Mouse (Mus musculus) cortical plate, adult 2 months (tissue): ENCODE results near the gene Gnb1.

Experiments used
- CTCF ChIP-seq: fragments of 200-500 bp; IDR thresholded peaks from 2 replicates; pipeline ENCODE4 v1.5.1; 2011; ENCODE audit warnings: mild to moderate bottlenecking, control low read depth, low read length; ENCODE audit not compliant: insufficient read depth; ENCODE audit errors: extremely low read depth
- POLR2A ChIP-seq: fragments of 200-500 bp; IDR thresholded peaks from 2 replicates; pipeline ENCODE4 v1.6.1; 2011; ENCODE audit warnings: mild to moderate bottlenecking, low read length, control low read depth; ENCODE audit not compliant: insufficient read depth; ENCODE audit errors: extremely low read depth

GRCm38 (mm10) chr4:155529294-155529693 is 38.1 kb downstream of the Gnb1 start:
- TF ChIP-seq POLR2A, result no peak
- TF ChIP-seq CTCF, result no peak
